Mouse (Mus musculus) brain, adult 10 weeks (tissue): ENCODE results near the gene Pdcl. TPM values are rescaled to one million over a fixed set of nuclear protein-coding genes. Genes with fewer than 3 reads are reported as not detected.

ENCODE experiments used
- polyA plus RNA-seq: library from polyadenylated mRNA; stranded (reverse); fragments of 350-450 nt; fragmentation: Illumina TruSeq; extraction: RNeasy Lipid Tissue Mini Kit (QIAGEN cat#74804); gene quantifications from one replicate; pipeline ENCODE4 v1.2.3, GENCODE M21; 2015; ENCODE audit warnings: low read depth, low replicate concordance

Gene Pdcl
- 30.4 TPM for polyA plus RNA-seq

GRCm38 (mm10) chr2:37358633-37359540 lies at the start of gene Pdcl:
Gene Pdcl (minus strand): TSS chr2:37359332.

DNA sequence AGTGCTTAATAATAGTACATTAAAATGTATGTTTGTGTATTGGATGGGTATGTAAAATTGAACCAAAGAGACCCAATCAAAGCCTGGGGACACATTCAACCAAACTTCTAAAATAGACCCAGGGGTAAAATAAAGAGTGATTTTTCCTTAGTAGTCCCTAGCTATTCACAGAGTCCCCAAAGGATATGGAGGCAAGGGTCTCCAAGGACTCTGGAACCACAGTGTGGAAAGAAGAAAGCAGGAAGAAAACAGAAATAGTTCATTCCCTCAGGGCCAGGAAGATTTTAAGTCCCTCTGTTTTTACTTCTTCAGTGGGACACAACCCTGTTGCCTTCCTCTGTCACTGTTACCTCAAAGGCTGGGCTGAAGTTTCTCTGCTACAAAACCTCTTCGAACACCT lies 32.9 kb downstream of the Pdcl start, which contains the start of gene Olfr368:
Gene Olfr368 (plus strand): TSS at position 301 of the 400 bp plus-strand sequence.

Other genes starting within 250 kb of the Pdcl start
- not detected for gene Olfr362, start 241.4 kb downstream of the Pdcl start, polyA plus RNA-seq
- not detected for gene Olfr364-ps1, start 220.0 kb downstream of the Pdcl start, polyA plus RNA-seq
- not detected for gene Olfr365, start 171.1 kb downstream of the Pdcl start, polyA plus RNA-seq
- gene Olfr366, start 147.8 kb downstream of the Pdcl start, polyA plus RNA-seq: not detected
- not detected for gene Olfr368, start 32.8 kb downstream of the Pdcl start, polyA plus RNA-seq
- gene Rc3h2, start 63.6 kb upstream of the Pdcl start, polyA plus RNA-seq: 21.8 TPM
- gene Zbtb26, start 83.8 kb upstream of the Pdcl start, polyA plus RNA-seq: 9.5 TPM
- gene Zbtb6, start 83.8 kb upstream of the Pdcl start, polyA plus RNA-seq: 11.6 TPM
- gene Rabgap1, start 83.9 kb upstream of the Pdcl start, polyA plus RNA-seq: 45.6 TPM
- gene Gpr21, start 157.0 kb upstream of the Pdcl start, polyA plus RNA-seq: 2.9 TPM